Mouse (Mus musculus) lung, postnatal 0 days (tissue): ENCODE results near the gene Tcf20.
A peak's percentile ranks its signal among the peaks of the same experiment; 100 is the strongest.

Experiments used
- CTCF ChIP-seq: IDR thresholded peaks from 2 replicates; pipeline ENCODE4 v1.5.1; 2016; ENCODE audit warnings: antibody characterized with exemption, mild to moderate bottlenecking
- EP300 ChIP-seq: IDR thresholded peaks from 2 replicates; pipeline ENCODE4 v1.6.1; 2016; ENCODE audit warnings: antibody characterized with exemption, mild to moderate bottlenecking, control low read depth

- TF ChIP-seq CTCF (peak; percentile 92), EP300 (no peak)
These were observed 172.9 kb downstream of the Tcf20 start for GRCm38 (mm10) chr15:82814806-82815205.
